Mouse (Mus musculus): ENCODE measurements around the gene Vps33b. TPM values are rescaled to one million over a fixed set of nuclear protein-coding genes. Genes with fewer than 3 reads are reported as not detected.
A peak's percentile ranks its signal among the peaks of the same experiment; 100 is the strongest.

Vps33b gene
- polyA plus RNA-seq, 1 experiment: 11.0 TPM

DNA sequence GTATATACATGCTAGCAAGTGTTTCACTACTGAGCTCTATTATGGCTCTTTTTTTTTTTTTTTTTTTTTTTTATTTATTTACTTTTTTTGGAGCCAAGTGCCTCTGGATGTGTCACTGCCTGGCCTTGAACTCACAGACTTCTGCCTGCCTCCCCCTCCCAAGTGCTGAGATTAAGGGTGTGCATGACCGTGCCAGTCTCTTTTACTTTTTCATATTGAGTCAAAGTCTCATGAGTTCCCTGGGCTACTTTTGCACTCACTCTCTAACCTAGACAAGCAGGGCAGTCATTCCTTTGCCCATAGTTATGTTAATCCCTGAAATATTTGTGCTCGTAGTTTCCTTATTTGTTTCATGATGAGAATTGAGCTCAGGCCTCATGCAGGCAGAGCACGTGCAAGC, 12.2 kb downstream of the Vps33b start:
- DNase-seq (ENCODE audit: low read depth in 1 of 2, low spot score in 2 of 2): no peak
- Histone ChIP-seq H3K4me3 (ENCODE audit: extremely low read depth, insufficient read depth, insufficient read length) (no peak overlapping the region), H3K36me3 (ENCODE audit: control insufficient read depth, insufficient read depth, low read length) (peaks cover 45% of the 10 kb centered on the region), H3K27ac (ENCODE audit: insufficient read depth, low read length) (no peak overlapping the region), H3K27me3 (ENCODE audit: control insufficient read depth, insufficient read depth, low read length) (no peaks in the 10 kb centered on the region), H3K4me1 (ENCODE audit: control insufficient read depth, insufficient read depth, insufficient read length) (no peaks in the 10 kb centered on the region)
- 93% methylated on average over 3 of the region's 3 CpGs for WGBS
- no peak for TF ChIP-seq CTCF (IDR thresholded peaks at IDR 0.05; ENCODE audit: extremely low read depth, insufficient read depth, insufficient read length, insufficient replicate concordance)

DNA sequence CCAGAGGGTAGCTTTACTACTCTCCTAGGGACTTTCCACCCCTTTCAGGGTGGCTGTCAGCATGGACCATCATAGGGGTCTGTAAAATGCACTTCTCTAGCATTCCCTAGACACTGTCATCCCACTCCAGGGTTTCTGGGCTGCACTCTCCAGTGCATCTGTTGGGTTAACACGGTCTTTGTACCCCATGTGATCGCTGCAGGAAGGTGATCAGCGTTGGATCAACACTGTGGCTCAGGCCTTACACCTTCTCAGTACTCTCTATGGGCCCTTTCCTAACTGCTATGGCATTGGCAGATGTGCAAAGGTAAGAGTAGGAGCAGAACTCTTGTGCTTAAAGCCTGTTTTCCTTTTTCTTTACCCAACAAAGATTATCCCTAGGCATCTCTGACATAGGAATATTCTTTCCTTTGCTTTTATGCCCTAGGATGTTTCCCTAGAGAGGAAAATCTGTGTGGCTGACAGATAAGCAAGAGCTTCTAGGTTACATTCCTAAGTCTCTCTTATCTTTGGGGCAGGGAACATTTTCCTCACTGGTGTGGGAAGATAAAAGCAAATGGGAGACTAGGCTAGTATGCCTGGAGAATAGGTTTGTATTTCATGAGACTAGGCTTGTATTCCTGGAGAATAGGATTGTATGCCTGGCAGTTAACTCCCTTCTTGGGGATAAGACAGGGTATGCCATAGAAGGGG, 13.9 kb downstream of the Vps33b start:
- TF ChIP-seq CTCF (IDR thresholded peaks at IDR 0.05; ENCODE audit: extremely low read depth, insufficient read depth, insufficient read length, insufficient replicate concordance) (no peak), POLR2A (IDR thresholded peaks at IDR 0.05; ENCODE audit: low read depth, low read length) (no peak)
- WGBS: 94% methylated on average over 3 of the region's 3 CpGs
- Histone ChIP-seq H3K4me1 (ENCODE audit: control insufficient read depth, insufficient read depth, insufficient read length) (no peaks in the 10 kb centered on the region), H3K4me3 (ENCODE audit: extremely low read depth, insufficient read depth, insufficient read length) (no peak overlapping the region), H3K36me3 (ENCODE audit: control insufficient read depth, insufficient read depth, low read length) (peaks cover 55% of the 10 kb centered on the region), H3K27me3 (ENCODE audit: control insufficient read depth, insufficient read depth, low read length) (no peaks in the 10 kb centered on the region), H3K27ac (ENCODE audit: insufficient read depth, low read length) (no peak overlapping the region)
- no peak for DNase-seq (ENCODE audit: low read depth in 1 of 2, low spot score in 2 of 2)

DNA sequence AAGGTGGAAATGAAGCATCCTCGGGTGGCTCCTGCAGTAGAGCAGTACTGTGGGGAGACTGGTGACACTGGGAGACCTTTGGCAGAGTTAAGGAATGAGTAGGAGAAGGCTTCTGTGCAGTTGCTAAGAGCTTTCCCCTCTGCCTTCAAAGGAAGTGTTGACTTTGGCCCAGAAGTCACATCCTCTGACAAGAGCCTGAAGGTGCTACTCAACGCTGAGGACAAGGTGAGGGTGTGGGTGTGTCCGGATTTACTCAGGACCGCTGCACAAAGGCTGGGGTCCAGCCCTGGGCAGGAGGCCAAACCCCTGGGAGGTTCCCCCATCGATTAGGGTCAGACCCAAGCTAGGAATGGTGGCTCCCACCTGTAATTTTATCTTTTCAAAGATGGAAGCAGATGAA, 14.9 kb downstream of the Vps33b start:
- H3K4me1 ChIP-seq (ENCODE audit: control insufficient read depth, insufficient read depth, insufficient read length): no peaks in the 10 kb centered on the region
- H3K27ac ChIP-seq (ENCODE audit: insufficient read depth, low read length): no peak overlapping the region
- no peaks in the 10 kb centered on the region for H3K27me3 ChIP-seq (ENCODE audit: control insufficient read depth, insufficient read depth, low read length)
- H3K36me3 ChIP-seq (ENCODE audit: control insufficient read depth, insufficient read depth, low read length): peaks cover 49% of the 10 kb centered on the region
- DNase-seq (ENCODE audit: low read depth in 1 of 2, low spot score in 2 of 2): no peak
- no peak overlapping the region for H3K4me3 ChIP-seq (ENCODE audit: extremely low read depth, insufficient read depth, insufficient read length)
- WGBS: 91% methylated on average over 5 of the region's 5 CpGs
- no peak for TF ChIP-seq CTCF (IDR thresholded peaks at IDR 0.05; ENCODE audit: extremely low read depth, insufficient read depth, insufficient read length, insufficient replicate concordance)
- TF ChIP-seq POLR2A (IDR thresholded peaks at IDR 0.05; ENCODE audit: low read depth, low read length): no peak

DNA sequence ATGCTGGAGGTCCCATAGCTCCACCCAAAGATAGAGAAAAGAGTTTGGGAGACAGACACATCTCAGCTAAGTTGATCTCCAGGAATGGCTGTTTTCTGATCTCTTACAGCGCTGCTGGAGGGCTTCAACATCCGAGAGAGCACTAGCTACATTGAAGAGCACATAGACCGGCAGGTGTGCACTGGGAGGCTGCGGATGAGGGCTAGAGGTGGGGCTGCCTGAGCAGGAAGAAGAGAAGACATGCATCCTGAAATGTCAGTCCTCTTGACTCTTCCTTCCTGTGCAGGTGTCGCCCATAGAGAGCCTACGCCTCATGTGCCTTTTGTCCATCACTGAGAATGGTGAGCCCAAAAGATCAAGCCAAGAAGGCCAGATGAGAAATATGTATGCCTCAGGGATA, 16.3 kb downstream of the Vps33b start:
- H3K27ac ChIP-seq (ENCODE audit: insufficient read depth, low read length): no peak overlapping the region
- no peak for TF ChIP-seq POLR2A (IDR thresholded peaks at IDR 0.05; ENCODE audit: low read depth, low read length)
- no peak for TF ChIP-seq CTCF (IDR thresholded peaks at IDR 0.05; ENCODE audit: extremely low read depth, insufficient read depth, insufficient read length, insufficient replicate concordance)
- no peak for DNase-seq (ENCODE audit: low read depth in 1 of 2, low spot score in 2 of 2)
- no peaks in the 10 kb centered on the region for H3K4me1 ChIP-seq (ENCODE audit: control insufficient read depth, insufficient read depth, insufficient read length)
- no peaks in the 10 kb centered on the region for H3K27me3 ChIP-seq (ENCODE audit: control insufficient read depth, insufficient read depth, low read length)
- H3K4me3 ChIP-seq (ENCODE audit: extremely low read depth, insufficient read depth, insufficient read length): no peak overlapping the region
- WGBS: 68% methylated on average over 6 of the region's 6 CpGs
- peaks cover 43% of the 10 kb centered on the region for H3K36me3 ChIP-seq (ENCODE audit: control insufficient read depth, insufficient read depth, low read length)

DNA sequence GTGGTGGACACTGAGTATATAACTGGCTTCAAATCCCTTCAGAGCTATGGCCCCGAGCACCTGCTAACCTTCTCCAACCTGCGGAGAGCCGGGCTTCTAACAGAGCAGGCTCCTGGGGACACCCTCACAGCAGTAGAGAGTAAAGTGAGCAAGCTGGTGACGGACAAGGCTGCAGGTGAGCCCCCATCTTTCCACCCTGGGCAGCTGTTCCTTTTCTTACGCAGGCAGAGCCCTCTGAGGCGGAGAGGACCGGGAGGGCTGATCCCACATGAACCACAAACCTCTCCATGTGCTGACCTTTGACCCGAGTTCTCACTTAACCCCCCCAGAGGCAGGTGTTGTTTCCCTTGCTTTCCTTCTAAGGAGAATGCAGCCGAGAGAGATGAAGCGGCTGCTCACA, 18.3 kb downstream of the Vps33b start:
- H3K36me3 ChIP-seq (ENCODE audit: control insufficient read depth, insufficient read depth, low read length): peaks cover 41% of the 10 kb centered on the region
- H3K27ac ChIP-seq (ENCODE audit: insufficient read depth, low read length): no peak overlapping the region
- no peaks in the 10 kb centered on the region for H3K4me1 ChIP-seq (ENCODE audit: control insufficient read depth, insufficient read depth, insufficient read length)
- H3K27me3 ChIP-seq (ENCODE audit: control insufficient read depth, insufficient read depth, low read length): no peaks in the 10 kb centered on the region
- DNase-seq (ENCODE audit: low read depth in 1 of 2, low spot score in 2 of 2): no peak
- TF ChIP-seq POLR2A (IDR thresholded peaks at IDR 0.05; ENCODE audit: low read depth, low read length): no peak
- TF ChIP-seq CTCF (IDR thresholded peaks at IDR 0.05; ENCODE audit: extremely low read depth, insufficient read depth, insufficient read length, insufficient replicate concordance): no peak
- no peak overlapping the region for H3K4me3 ChIP-seq (ENCODE audit: extremely low read depth, insufficient read depth, insufficient read length)
- 81% methylated on average over 10 of the region's 10 CpGs for WGBS

DNA sequence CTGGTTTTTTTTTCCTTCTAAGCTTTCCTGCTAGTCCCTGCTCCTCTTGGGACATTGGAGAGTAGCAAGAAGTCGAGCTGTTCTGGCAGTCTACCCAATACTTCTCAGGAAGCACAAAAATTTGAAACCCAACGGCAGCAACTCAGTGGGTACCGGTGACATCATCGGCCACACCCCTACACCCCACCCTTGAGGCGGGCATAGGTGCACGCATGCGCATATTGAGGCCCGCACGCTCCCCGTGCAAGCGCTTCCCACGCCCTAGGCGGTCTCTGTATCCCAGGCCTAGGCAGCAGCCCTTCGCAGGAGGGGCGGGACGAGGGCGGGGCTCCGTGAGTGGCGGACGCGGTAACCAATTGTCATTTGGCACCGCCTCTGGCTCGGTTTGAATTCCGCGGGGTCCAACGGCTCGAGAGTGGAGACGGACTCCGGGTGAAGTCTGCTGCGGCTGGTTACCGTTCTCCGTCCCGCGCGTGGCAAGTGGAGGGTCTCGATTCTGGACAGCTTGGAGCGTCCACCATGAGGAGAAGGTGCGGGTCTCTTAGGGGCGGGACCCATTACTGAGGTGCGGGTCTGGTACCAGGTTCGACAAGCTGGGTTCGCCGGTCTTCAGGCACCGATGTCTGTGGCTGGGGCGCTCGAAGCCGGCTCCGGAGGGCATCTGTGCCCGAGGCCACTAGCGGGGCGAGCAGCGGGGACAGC, 24.8 kb downstream of the Vps33b start, which contains the start of gene Prc1:
TSS of gene Prc1 (plus strand) at position 389 of the 702 bp plus-strand sequence.
- DNase-seq (ENCODE audit: low read depth in 1 of 2, low spot score in 2 of 2): peak; percentile 95 to 96
- under 1% methylated on average over 52 of the region's 52 CpGs for WGBS
- no peak within 1 kb of the TSS; the same call in 1 of the 2 replicates for H3K27ac ChIP-seq (ENCODE audit: insufficient read depth, low read length)

More for the DNA sequence above, 24.8 kb downstream of the Vps33b start, which contains the start of gene Prc1:
- Histone ChIP-seq H3K4me3 (ENCODE audit: extremely low read depth, insufficient read depth, insufficient read length) (peak within 1 kb of the TSS; percentile 64), H3K4me1 (ENCODE audit: control insufficient read depth, insufficient read depth, insufficient read length) (no peaks in the 10 kb centered on the region), H3K36me3 (ENCODE audit: control insufficient read depth, insufficient read depth, low read length) (peaks cover 1% of the 10 kb centered on the region; the same call in 1 of the 2 replicates), H3K27me3 (ENCODE audit: control insufficient read depth, insufficient read depth, low read length) (no peaks in the 10 kb centered on the region)
- TF ChIP-seq POLR2A (IDR thresholded peaks at IDR 0.05; ENCODE audit: low read depth, low read length): no peak

Data from spleen, adult 2 months (tissue).